Mouse (Mus musculus): ENCODE results near the gene Pp2d1.
A peak's percentile ranks its signal among the peaks of the same experiment; 100 is the strongest.

Pp2d1 gene

DNA sequence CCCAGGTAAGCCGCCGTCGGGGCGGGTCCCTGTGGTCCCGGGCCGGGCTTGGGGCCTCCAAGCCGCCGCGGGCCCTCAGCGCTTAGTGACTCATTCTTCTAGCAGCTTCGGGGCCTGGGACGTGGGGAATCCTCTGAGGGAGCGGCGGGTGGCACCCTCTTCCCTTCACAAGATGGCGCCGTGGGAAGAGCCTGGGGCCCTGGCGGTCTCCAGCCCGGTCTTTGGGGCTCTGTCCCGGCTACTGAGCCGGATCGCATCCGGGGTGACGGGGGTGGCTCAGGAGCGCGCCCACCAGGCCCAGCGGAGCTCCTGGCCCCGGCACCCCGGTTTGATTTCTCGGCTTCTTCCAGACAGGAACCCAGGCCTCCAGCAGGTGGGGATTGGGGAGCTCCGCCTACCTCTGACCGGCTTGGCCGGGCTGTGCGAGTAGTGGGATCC, 59.6 kb downstream of the Pp2d1 start:
- DNase-seq (ENCODE audit: low read depth), result peak; percentile 40

DNA sequence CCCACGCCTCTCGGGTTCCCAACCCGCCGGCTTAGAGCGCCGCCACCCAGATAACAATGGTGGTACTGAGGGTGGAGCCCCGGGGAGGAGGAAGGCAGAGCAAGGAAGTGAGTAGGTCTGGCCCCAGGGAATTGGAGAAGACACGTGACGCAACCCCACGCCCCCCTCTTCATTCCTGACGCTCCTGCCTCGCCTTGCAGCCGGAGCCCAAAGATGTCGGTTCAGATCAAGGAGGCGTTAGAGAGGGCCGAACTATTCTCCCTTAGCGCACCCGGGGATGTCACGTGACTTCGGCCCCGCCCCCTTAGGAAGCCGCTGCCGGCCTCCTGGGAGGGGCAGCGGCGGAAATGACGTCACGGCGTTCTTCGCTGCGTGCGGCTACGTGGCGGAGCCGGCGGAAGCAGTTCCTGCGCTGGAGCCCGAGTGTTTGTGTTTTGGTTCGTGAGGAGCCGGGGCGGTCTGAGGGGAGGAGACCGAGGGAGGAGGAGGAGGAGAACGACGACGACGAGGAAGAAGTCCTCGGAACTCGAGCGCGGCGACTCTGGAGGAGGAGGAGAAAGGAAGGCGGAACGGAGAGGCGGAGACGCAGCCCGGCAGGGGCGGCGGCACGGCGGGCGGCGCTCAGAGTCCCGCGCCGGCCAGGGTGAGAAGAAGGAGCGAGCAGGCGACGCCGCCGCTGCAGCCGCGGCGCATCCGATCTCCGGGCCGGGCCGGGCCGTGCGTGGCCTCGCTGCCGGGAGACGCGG, 60.2 kb downstream of the Pp2d1 start, which contains the start of gene Rab5a:
TSS of gene Rab5a (plus strand) at position 377 of the 746 bp plus-strand sequence.
- DNase-seq (ENCODE audit: low read depth), result peak; percentile 97

DNA sequence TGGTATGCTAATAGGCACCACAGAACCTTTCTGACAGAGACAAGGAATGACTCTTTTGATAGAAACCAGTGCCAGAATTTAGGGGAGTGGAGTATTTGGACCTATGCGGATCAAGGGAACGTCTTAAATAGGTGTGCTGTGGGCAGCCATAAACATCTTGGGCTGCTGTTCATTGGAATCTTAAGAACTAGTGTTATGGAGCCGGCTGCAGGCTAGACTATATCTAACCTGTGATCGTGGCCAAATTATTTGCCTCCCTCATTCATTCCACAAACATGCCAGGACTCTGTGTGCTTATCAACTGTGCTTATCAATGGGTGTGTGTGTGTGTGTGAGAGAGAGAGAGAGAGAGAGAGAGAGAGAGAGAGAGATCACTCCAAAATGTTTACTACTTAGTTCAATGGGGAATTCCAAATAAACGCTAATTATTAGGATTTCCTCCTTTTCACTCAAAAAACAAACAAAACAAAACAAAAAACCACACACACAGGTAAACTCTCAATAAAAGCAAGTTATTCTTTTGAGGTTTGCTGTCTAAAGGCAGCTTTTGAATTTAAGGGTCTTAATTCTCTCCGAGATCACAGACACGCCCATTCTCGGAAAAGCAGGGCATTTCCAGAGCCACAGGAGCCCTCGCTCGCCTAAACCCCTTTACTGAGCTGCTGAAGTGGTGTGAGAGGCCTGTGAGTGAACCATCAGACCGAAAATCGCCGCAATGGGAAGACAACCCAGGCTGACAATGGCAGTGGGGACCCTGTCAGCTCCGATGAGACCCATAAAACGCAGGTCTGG, 61.0 kb downstream of the Pp2d1 start:
- DNase-seq (ENCODE audit: low read depth), result peak; percentile 65

DNA sequence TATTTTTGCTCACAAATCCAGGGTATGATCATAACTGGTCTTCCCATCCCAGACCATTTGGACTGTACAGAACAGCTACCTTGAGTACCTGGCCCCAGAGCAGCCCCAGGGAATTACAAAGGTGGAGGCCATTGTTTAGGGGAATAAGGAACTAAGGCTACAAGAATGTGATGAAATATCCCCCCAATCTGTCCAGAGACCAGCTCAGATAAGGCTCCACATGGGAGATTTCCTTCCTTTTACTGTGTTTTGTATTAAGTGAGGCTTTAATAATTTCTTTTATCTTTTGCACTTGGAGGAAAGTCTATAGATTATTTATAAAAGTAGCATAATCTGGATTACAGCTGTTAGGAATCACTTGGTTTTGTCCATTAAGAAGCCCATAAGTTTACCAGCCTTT, 70.6 kb downstream of the Pp2d1 start:
- DNase-seq (ENCODE audit: low read depth), result no peak

DNA sequence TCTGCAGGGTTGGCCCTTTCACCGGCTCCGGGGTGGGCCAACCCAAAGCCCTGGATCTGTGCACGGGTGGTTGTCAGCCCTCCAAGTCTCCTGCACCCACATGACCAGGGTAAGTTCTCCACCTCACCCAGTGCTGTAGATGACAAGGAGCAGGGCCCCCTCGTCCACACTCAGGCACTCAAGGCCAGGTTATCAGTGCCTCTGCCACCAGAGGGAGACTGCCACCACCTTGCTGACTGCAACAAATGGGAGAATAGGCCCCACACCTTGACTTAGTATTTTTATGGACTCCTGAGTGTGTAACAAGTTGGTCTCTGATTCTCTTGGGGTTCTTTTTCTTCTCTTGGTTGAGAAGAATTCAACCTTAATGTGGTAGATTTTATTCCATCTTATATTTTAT, 73.7 kb downstream of the Pp2d1 start:
- no peak for DNase-seq (ENCODE audit: low read depth)

DNA sequence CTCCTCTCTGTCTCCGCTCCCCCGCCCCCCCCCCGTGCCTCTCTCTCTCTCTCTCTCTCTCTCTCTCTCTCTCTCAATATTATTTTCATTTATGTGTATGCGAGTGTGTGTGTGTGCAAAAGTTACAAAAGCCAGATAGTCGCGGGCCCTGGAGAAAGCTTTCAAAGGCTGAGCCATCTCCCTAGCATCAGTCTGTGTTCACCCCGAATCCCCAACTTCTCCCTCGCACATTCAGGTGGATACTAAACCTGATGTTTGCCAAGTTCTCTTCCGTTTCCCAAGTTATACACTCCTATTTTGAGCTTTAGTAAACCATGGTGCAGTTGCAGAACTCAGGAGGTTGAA, 75.8 kb downstream of the Pp2d1 start:
- no peak for DNase-seq (ENCODE audit: low read depth)

DNA sequence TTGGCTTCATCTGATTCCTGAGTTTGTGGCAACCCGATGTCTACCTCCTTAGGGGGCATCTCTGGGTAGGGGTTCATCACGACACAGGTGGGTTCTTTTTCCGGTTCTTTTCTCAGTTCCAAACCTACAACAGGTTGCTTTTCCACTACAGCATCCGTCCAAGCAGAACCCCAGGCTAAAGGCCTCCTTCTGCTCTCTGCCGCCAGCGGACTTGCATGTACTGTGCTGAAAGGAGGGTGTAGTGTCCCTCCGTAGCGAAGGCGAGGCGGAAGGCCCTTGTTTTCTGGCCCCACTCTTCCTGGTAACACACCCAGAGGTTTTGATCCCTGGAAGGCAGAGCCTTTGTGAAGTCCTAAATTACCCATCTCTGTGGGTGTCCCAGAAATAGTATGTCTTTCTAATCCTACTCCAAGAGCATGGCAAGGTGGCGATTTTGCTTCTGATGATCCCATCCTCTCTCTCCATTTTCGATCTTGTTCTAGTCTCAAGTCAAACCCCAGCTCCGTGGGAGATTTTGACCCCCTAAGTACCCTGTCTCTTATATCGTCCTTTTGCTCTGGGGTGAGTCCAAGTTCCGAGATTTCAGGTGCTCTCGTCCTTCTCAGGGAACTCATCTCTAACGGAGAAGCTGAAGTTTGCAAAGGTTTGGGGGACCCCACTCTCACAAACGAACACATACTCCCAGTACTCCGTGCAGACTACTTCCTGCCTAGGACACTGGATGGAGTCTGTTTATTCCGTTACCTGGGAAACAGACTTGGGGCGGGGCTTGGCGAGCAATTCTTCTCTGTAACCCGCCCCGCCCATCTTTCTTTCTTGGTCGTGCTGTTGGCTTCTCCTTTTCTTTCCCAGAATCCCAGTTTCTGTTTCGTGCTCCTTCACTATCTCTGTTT, 76.4 kb downstream of the Pp2d1 start, which contains the start of gene Efhb:
TSS of gene Efhb (minus strand) at position 719 of the 893 bp plus-strand sequence.
- peak; percentile 74 for DNase-seq (ENCODE audit: low read depth)

Measured in c-Kit-positive CD71-positive TER-119-negative erythroid progenitor cells, embryonic 14.5 days (primary cell).